Mouse (Mus musculus) leukemia stem cell, adult 10-12 weeks (primary cell): ENCODE measurements around the gene Fam120b. TPM values are rescaled to one million over a fixed set of nuclear protein-coding genes. Genes with fewer than 3 reads are reported as not detected.

Source experiments
- polyA plus RNA-seq: library from polyadenylated mRNA; stranded (reverse); fragments of >175 nt; gene quantifications from 2 replicates; pipeline ENCODE4 v1.2.3, GENCODE M21; 2012; ENCODE audit warnings: low replicate concordance

Fam120b gene
- polyA plus RNA-seq = 1.6 and 5.7 TPM in 2 replicates

GRCm38 (mm10) chr17:15395997-15396675 lies at the start of gene Fam120b:
Gene Fam120b, plus strand, starts transcription at chr17:15396202.

GRCm38 (mm10) chr17:15376494-15377181 lies 19.4 kb upstream of the Fam120b start, which contains the start of gene Dll1:
Gene Dll1, minus strand, starts transcription at chr17:15376872.

Other genes with a start within 250 kb of the Fam120b start
- gene Dll1, start 19.3 kb upstream of the Fam120b start, polyA plus RNA-seq = 8.4 and 10.8 TPM in 2 replicates
- gene Psmb1, start 103.5 kb downstream of the Fam120b start, polyA plus RNA-seq = 1.6 and 15.5 TPM in 2 replicates
- 4.3 and 7.3 TPM in 2 replicates for gene Tbp, start 103.7 kb downstream of the Fam120b start, polyA plus RNA-seq
- gene Pdcd2, start 131.1 kb downstream of the Fam120b start, polyA plus RNA-seq = 43.4 and 96.2 TPM in 2 replicates
- gene Prdm9, start 168.2 kb downstream of the Fam120b start, polyA plus RNA-seq = 0.98 TPM in 1 of 2 replicates, not detected in the other